In the genomic region with DNA sequence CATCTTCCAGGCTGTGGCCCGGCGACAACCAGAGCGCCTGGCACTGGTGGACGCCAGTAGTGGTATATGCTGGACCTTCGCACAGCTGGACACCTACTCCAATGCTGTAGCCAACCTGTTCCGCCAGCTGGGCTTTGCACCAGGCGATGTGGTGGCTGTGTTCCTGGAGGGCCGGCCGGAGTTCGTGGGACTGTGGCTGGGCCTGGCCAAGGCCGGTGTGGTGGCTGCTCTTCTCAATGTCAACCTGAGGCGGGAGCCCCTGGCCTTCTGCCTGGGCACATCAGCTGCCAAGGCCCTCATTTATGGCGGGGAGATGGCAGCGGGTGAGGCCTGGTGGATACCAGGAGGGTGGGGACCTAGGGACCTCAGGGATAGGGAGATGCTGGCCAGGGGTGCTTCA, we compare ENCODE assay signal across 13 mouse cellular contexts. TPM values are rescaled to one million over a fixed set of nuclear protein-coding genes. Genes with fewer than 3 reads are reported as not detected.
DNase-seq lines count a peak whose midpoint lies in the region; TF ChIP-seq lines count a peak whose summit lies in the region.
"Had no signal": no experiment of that assay in that cellular context is flagged by ENCODE, and none has a peak within 500 bp of the region (broad histone marks: within the 10 kb centered on the region; RNA-seq: fewer than 3 reads in every experiment).

No protein-coding gene starts in this region.

- peaks cover 17% of the 10 kb centered on the region for H3K79me3 ChIP-seq in C2C12 (ENCODE audit: low read depth)

- H3K4me1 ChIP-seq in ES-Bruce4 (ENCODE audit: control insufficient read depth, insufficient read depth, low read length) = peaks cover 2% of the 10 kb centered on the region

- no peaks in the 10 kb centered on the region for H3K9me3 ChIP-seq in ES-Bruce4 (replicated peaks; ENCODE audit: control insufficient read depth, insufficient read depth, low read length, poor library complexity, severe bottlenecking)
- H3K9me3 ChIP-seq: heart, embryonic 15.5 days; liver, embryonic 13.5 days had no signal

- peak; percentile 80 for DNase-seq in heart, postnatal 10 days
- DNase-seq in heart, adult 8-10 months (ENCODE audit: low spot score) = no peak
- peak; percentile 68 for DNase-seq in gastrocnemius, postnatal 14 days
- no peak for DNase-seq in left cerebral cortex, postnatal 14 days (ENCODE audit: low spot score in 2 of 2)
- no peak for DNase-seq in left cerebral cortex, adult 2 months (ENCODE audit: extremely low spot score in 1 of 2, low spot score in 2 of 2)
- DNase-seq: kidney, adult 9 months; liver, embryonic 13.5 days; thymus, adult 18-20 months had no signal

- no peak for TF ChIP-seq CTCF in C2C12 (IDR thresholded peaks at IDR 0.05; ENCODE audit: control insufficient read depth, insufficient read depth, insufficient read length)
- no peak for TF ChIP-seq CTCF in ES-Bruce4 (IDR thresholded peaks at IDR 0.05; ENCODE audit: low read depth, low read length)
- TF ChIP-seq CTCF in left cerebral cortex, adult 2 months (IDR thresholded peaks at IDR 0.05) = no peak

- H3ac ChIP-seq in C2C12 (ENCODE audit: control insufficient read depth, insufficient read length, low read depth) = peak overlapping the region; percentile 87

- no peaks in the 10 kb centered on the region for H3K27me3 ChIP-seq in C2C12 (ENCODE audit: control insufficient read depth, insufficient read depth, insufficient read length)
- H3K27me3 ChIP-seq in ES-Bruce4 (ENCODE audit: control insufficient read depth, insufficient read depth, low read length, poor library complexity, severe bottlenecking) = no peaks in the 10 kb centered on the region
- H3K27me3 ChIP-seq: heart, embryonic 15.5 days; liver, embryonic 13.5 days had no signal

- no peak for TF ChIP-seq POLR2A in ES-Bruce4 (IDR thresholded peaks at IDR 0.05; ENCODE audit: insufficient read depth, low read length)

- no peak overlapping the region for H3K27ac ChIP-seq in ES-Bruce4 (ENCODE audit: insufficient read depth, low read length)
- no peak overlapping the region for H3K27ac ChIP-seq in left cerebral cortex, adult 2 months
- H3K27ac ChIP-seq: heart, embryonic 15.5 days; liver, embryonic 13.5 days had no signal

- no peak for TF ChIP-seq EP300 in ES-Bruce4 (IDR thresholded peaks at IDR 0.05; ENCODE audit: insufficient read depth, low read depth, low read length)

- H3K9ac ChIP-seq in ES-Bruce4 (ENCODE audit: low read depth, poor library complexity, severe bottlenecking) = peak overlapping the region; percentile 43
- H3K9ac ChIP-seq: heart, embryonic 15.5 days; liver, embryonic 13.5 days had no signal

- peaks cover 39% of the 10 kb centered on the region for H3K79me2 ChIP-seq in C2C12 (ENCODE audit: control insufficient read depth, insufficient read depth)

- H3K4me3 ChIP-seq in C2C12 (ENCODE audit: insufficient read depth, poor library complexity, severe bottlenecking) (peak overlapping the region; percentile 51), ES-Bruce4 (ENCODE audit: low read depth, low read length) (peak overlapping the region; percentile 42)
- H3K4me3 ChIP-seq in left cerebral cortex, adult 2 months = no peak overlapping the region
- H3K4me3 ChIP-seq: heart, embryonic 15.5 days; liver, embryonic 13.5 days had no signal

- intact Hi-C loops in heart, postnatal 10 days (cut with DNase I) = no loop called here
- intact Hi-C loops in gastrocnemius, postnatal 14 days (cut with DNase I; ENCODE audit: low total_unique reads) = no loop called here
- intact Hi-C loops in left cerebral cortex, postnatal 14 days (cut with DNase I) = no loop called here
- intact Hi-C loops in left cerebral cortex, adult 2 months (cut with DNase I) = no loop called here

- peaks cover 31% of the 10 kb centered on the region for H3K36me3 ChIP-seq in C2C12 (ENCODE audit: control insufficient read depth, insufficient read depth)
- no peaks in the 10 kb centered on the region for H3K36me3 ChIP-seq in ES-Bruce4 (ENCODE audit: control insufficient read depth, insufficient read depth, low read length, poor library complexity, severe bottlenecking)
- H3K36me3 ChIP-seq: liver, embryonic 13.5 days had no signal

TF ChIP-seq in C2C12, 6 proteins besides CTCF, POLR2A, EP300 and RAD21:
- TF ChIP-seq CEBPB (IDR thresholded peaks at IDR 0.05; ENCODE audit: low read depth) (no peak), USF1 (IDR thresholded peaks at IDR 0.05; ENCODE audit: low read depth) (no peak), MYOD1 (IDR thresholded peaks at IDR 0.05; ENCODE audit: control insufficient read depth, insufficient read length, low read depth) (no peak), FOSL1 (IDR thresholded peaks at IDR 0.05; ENCODE audit: insufficient read depth, low read length, poor library complexity, severe bottlenecking) (no peak), MAX (IDR thresholded peaks at IDR 0.05) (no peak), MYOG (IDR thresholded peaks at IDR 0.05; ENCODE audit: control insufficient read depth, extremely low read depth, insufficient read length) (no peak)

RNA-seq across cellular contexts. Expression of gene Slc27a1, which starts 10.8 kb away (rescaled TPM):
- total RNA-seq in heart, postnatal 10 days (2021) = 100 to 1,000 TPM; 118 to 120 TPM
- total RNA-seq in heart, adult 8-10 months (2022) = 100 to 1,000 TPM; 192 to 237 (median 204) TPM
- polyA plus RNA-seq in C2C12 (2012; fragmentation: generic; extraction: Trizol) = 57.5 TPM
- 21.8 and 27.3 TPM in 2 replicates for polyA plus RNA-seq in ES-Bruce4 (2011; ENCODE audit: insufficient read depth, insufficient read length, low read depth, missing spikeins)
- total RNA-seq in gastrocnemius, postnatal 14 days (2021) = 10 to 100 TPM; 29.9 to 50.8 TPM
- total RNA-seq in left cerebral cortex, postnatal 14 days (2021) = 10 to 100 TPM; 82.0 to 84.3 TPM
- total RNA-seq in left cerebral cortex, adult 2 months (2021) = 100 to 1,000 TPM; 108 to 109 TPM

RNA-seq across cellular contexts. Expression of gene Pgls, which starts 12.5 kb away (rescaled TPM):
- total RNA-seq in heart, postnatal 10 days (2021) = 10 to 100 TPM; 78.8 to 87.3 TPM
- total RNA-seq in heart, adult 8-10 months (2022) = 10 to 100 TPM; 57.7 to 65.1 (median 62.6) TPM
- polyA plus RNA-seq in C2C12 (2012; fragmentation: generic; extraction: Trizol) (231 TPM), ES-Bruce4 (2011; ENCODE audit: insufficient read depth, insufficient read length, low read depth, missing spikeins) (57.2 and 65.6 TPM in 2 replicates)
- total RNA-seq in gastrocnemius, postnatal 14 days (2021) = 10 to 100 TPM; 40.5 to 43.3 TPM
- total RNA-seq in left cerebral cortex, postnatal 14 days (2021) = 10 to 100 TPM; 54.4 to 55.4 TPM
- 10 to 100 TPM; 29.1 to 33.0 TPM for total RNA-seq in left cerebral cortex, adult 2 months (2021)

RNA-seq across cellular contexts. Expression of gene Nxnl1, which starts 13.1 kb away (rescaled TPM):
- total RNA-seq in heart, postnatal 10 days (2021) = under 1 TPM in 1 of 2 experiments, not detected in 1; 0.12 TPM
- total RNA-seq in heart, adult 8-10 months (2022) = under 1 TPM in 2 of 4 experiments, not detected in 2; 0.14 to 0.19 TPM
- 0.02 TPM for polyA plus RNA-seq in C2C12 (2012; fragmentation: generic; extraction: Trizol)
- polyA plus RNA-seq in ES-Bruce4 (2011; ENCODE audit: insufficient read depth, insufficient read length, low read depth, missing spikeins) = not detected in 2 replicates
- under 1 TPM in 1 of 2 experiments, not detected in 1; 0.18 TPM for total RNA-seq in gastrocnemius, postnatal 14 days (2021)
- under 1 TPM in 1 of 2 experiments, not detected in 1; 0.15 TPM for total RNA-seq in left cerebral cortex, postnatal 14 days (2021)
- total RNA-seq in left cerebral cortex, adult 2 months (2021) = under 1 TPM in 1 of 2 experiments, not detected in 1; 0.11 TPM
- total RNA-seq: neutrophil, adult 5-6 weeks had no signal
- polyA plus RNA-seq: heart, embryonic 15.5 days; spleen, adult 2 months had no signal

RNA-seq across cellular contexts. Expression of gene Fam129c, which starts 18.0 kb away (rescaled TPM):
- 1 to 10 TPM in 1 of 2 experiments, under 1 TPM in 1; 0.81 to 1.3 TPM for total RNA-seq in heart, postnatal 10 days (2021)
- 1 to 10 TPM; 1.1 to 1.4 (median 1.2) TPM for total RNA-seq in heart, adult 8-10 months (2022)
- polyA plus RNA-seq in C2C12 (2012; fragmentation: generic; extraction: Trizol) = 2.4 TPM
- polyA plus RNA-seq in ES-Bruce4 (2011; ENCODE audit: insufficient read depth, insufficient read length, low read depth, missing spikeins) = 6.4 and 9.0 TPM in 2 replicates
- under 1 TPM; 0.59 to 0.82 TPM for total RNA-seq in gastrocnemius, postnatal 14 days (2021)
- total RNA-seq in left cerebral cortex, postnatal 14 days (2021) = 1 to 10 TPM; 3.3 TPM
- 1 to 10 TPM; 3.1 to 4.0 TPM for total RNA-seq in left cerebral cortex, adult 2 months (2021)

RNA-seq across cellular contexts. Expression of gene Tmem221, which starts 20.8 kb away (rescaled TPM):
- under 1 TPM in 1 of 2 experiments, not detected in 1; 0.27 TPM for total RNA-seq in heart, postnatal 10 days (2021)
- under 1 TPM in 2 of 4 experiments, not detected in 2; 0.16 to 0.25 TPM for total RNA-seq in heart, adult 8-10 months (2022)
- 0.18 TPM for polyA plus RNA-seq in C2C12 (2012; fragmentation: generic; extraction: Trizol)
- polyA plus RNA-seq in ES-Bruce4 (2011; ENCODE audit: insufficient read depth, insufficient read length, low read depth, missing spikeins) = 2.2 and 2.4 TPM in 2 replicates
- under 1 TPM in 1 of 2 experiments, not detected in 1; 0.21 TPM for total RNA-seq in gastrocnemius, postnatal 14 days (2021)
- under 1 TPM in 1 of 2 experiments, not detected in 1; 0.22 TPM for total RNA-seq in left cerebral cortex, postnatal 14 days (2021)
- total RNA-seq in left cerebral cortex, adult 2 months (2021) = not detected

Comparison
In these comparisons a context has a peak if more than half of its experiments do, and no peak if none do; other contexts are left out.
1. DNase-seq: peak in heart, postnatal 10 days (2 of 2) and gastrocnemius, postnatal 14 days (single experiment); none in heart, adult 8-10 months (single experiment), left cerebral cortex, postnatal 14 days (0 of 2) and left cerebral cortex, adult 2 months (0 of 2).